Mouse (Mus musculus): ENCODE data around the gene Ccdc149. TPM values are rescaled to one million over a fixed set of nuclear protein-coding genes. Genes with fewer than 3 reads are reported as not detected.
A peak's percentile ranks its signal among the peaks of the same experiment; 100 is the strongest.

Gene Ccdc149
- polyA plus RNA-seq, 1 experiment from 2014 or later = 2.2 TPM

- ATAC-seq (ENCODE audit: insufficient read depth, low FRiP score, low TSS enrichment) (no peak), DNase-seq (ENCODE audit: low spot score) (no peak)
- H3K4me2 ChIP-seq (ENCODE audit: low read depth) = no peak overlapping the region
- H3K9ac ChIP-seq (ENCODE audit: low read length) = no peak overlapping the region
- H3K27ac ChIP-seq (ENCODE audit: low read depth, low read length) = no peak overlapping the region
- WGBS = 77% methylated on average over 6 of the region's 6 CpGs
- no peaks in the 10 kb centered on the region for H3K27me3 ChIP-seq (ENCODE audit: control insufficient read depth, insufficient read depth, low read length)
- H3K9me3 ChIP-seq (ENCODE audit: control insufficient read depth, low read length) = no peaks in the 10 kb centered on the region
- no peak overlapping the region for H3K4me3 ChIP-seq (ENCODE audit: low read depth, low read length)
- H3K4me1 ChIP-seq (ENCODE audit: control insufficient read depth, insufficient read depth, low read length) = no peaks in the 10 kb centered on the region
- H3K36me3 ChIP-seq (ENCODE audit: control insufficient read depth, insufficient read depth, low read length) = no peaks in the 10 kb centered on the region
Observed at GRCm38 (mm10) chr5:52461434-52462124, 9.7 kb downstream of the Ccdc149 start.

GRCm38 (mm10) chr5:52459308-52459707 lies 12.0 kb downstream of the Ccdc149 start:
- 85% methylated on average over 4 of the region's 4 CpGs for WGBS
- no peak for ATAC-seq (ENCODE audit: insufficient read depth, low FRiP score, low TSS enrichment)

GRCm38 (mm10) chr5:52457154-52457553 lies 14.2 kb downstream of the Ccdc149 start:
- no peak overlapping the region for H3K27ac ChIP-seq (ENCODE audit: low read depth, low read length)
- no peaks in the 10 kb centered on the region for H3K4me1 ChIP-seq (ENCODE audit: control insufficient read depth, insufficient read depth, low read length)
- no peaks in the 10 kb centered on the region for H3K9me3 ChIP-seq (ENCODE audit: control insufficient read depth, low read length)
- H3K9ac ChIP-seq (ENCODE audit: low read length) = no peak overlapping the region
- no peaks in the 10 kb centered on the region for H3K27me3 ChIP-seq (ENCODE audit: control insufficient read depth, insufficient read depth, low read length)
- no peak overlapping the region for H3K4me3 ChIP-seq (ENCODE audit: low read depth, low read length)
- no peak for DNase-seq (ENCODE audit: low spot score)
- WGBS = 74% methylated on average over 6 of the region's 6 CpGs
- no peak overlapping the region for H3K4me2 ChIP-seq (ENCODE audit: low read depth)
- H3K36me3 ChIP-seq (ENCODE audit: control insufficient read depth, insufficient read depth, low read length) = no peaks in the 10 kb centered on the region
- no peak for ATAC-seq (ENCODE audit: insufficient read depth, low FRiP score, low TSS enrichment)

More at GRCm38 (mm10) chr5:52459308-52459707, 12.0 kb downstream of the Ccdc149 start:
- no peak overlapping the region for H3K27ac ChIP-seq (ENCODE audit: low read depth, low read length)
- H3K9me3 ChIP-seq (ENCODE audit: control insufficient read depth, low read length) = no peaks in the 10 kb centered on the region
- no peaks in the 10 kb centered on the region for H3K27me3 ChIP-seq (ENCODE audit: control insufficient read depth, insufficient read depth, low read length)
- H3K36me3 ChIP-seq (ENCODE audit: control insufficient read depth, insufficient read depth, low read length) = no peaks in the 10 kb centered on the region
- no peak overlapping the region for H3K4me2 ChIP-seq (ENCODE audit: low read depth)
- H3K4me3 ChIP-seq (ENCODE audit: low read depth, low read length) = no peak overlapping the region
- H3K9ac ChIP-seq (ENCODE audit: low read length) = no peak overlapping the region
- no peaks in the 10 kb centered on the region for H3K4me1 ChIP-seq (ENCODE audit: control insufficient read depth, insufficient read depth, low read length)
- no peak for DNase-seq (ENCODE audit: low spot score)

- Histone ChIP-seq H3K27ac (ENCODE audit: low read depth, low read length) (no peak overlapping the region), H3K36me3 (ENCODE audit: control insufficient read depth, insufficient read depth, low read length) (no peaks in the 10 kb centered on the region), H3K4me1 (ENCODE audit: control insufficient read depth, insufficient read depth, low read length) (no peaks in the 10 kb centered on the region), H3K9ac (ENCODE audit: low read length) (no peak overlapping the region), H3K4me2 (ENCODE audit: low read depth) (no peak overlapping the region), H3K4me3 (ENCODE audit: low read depth, low read length) (no peak overlapping the region), H3K27me3 (ENCODE audit: control insufficient read depth, insufficient read depth, low read length) (no peaks in the 10 kb centered on the region), H3K9me3 (ENCODE audit: control insufficient read depth, low read length) (no peaks in the 10 kb centered on the region)
- 88% methylated on average over 9 of the region's 9 CpGs for WGBS
- no peak for DNase-seq (ENCODE audit: low spot score)
- no peak for ATAC-seq (ENCODE audit: insufficient read depth, low FRiP score, low TSS enrichment)
Observed at GRCm38 (mm10) chr5:52450821-52451220, 20.5 kb downstream of the Ccdc149 start.

GRCm38 (mm10) chr5:52449187-52449586 lies 22.1 kb downstream of the Ccdc149 start:
- Histone ChIP-seq H3K4me2 (ENCODE audit: low read depth) (no peak overlapping the region), H3K9me3 (ENCODE audit: control insufficient read depth, low read length) (no peaks in the 10 kb centered on the region), H3K4me1 (ENCODE audit: control insufficient read depth, insufficient read depth, low read length) (no peaks in the 10 kb centered on the region), H3K27me3 (ENCODE audit: control insufficient read depth, insufficient read depth, low read length) (no peaks in the 10 kb centered on the region), H3K27ac (ENCODE audit: low read depth, low read length) (no peak overlapping the region), H3K9ac (ENCODE audit: low read length) (no peak overlapping the region), H3K36me3 (ENCODE audit: control insufficient read depth, insufficient read depth, low read length) (no peaks in the 10 kb centered on the region), H3K4me3 (ENCODE audit: low read depth, low read length) (no peak overlapping the region)
- DNase-seq (ENCODE audit: low spot score) = no peak
- 81% methylated on average over 8 of the region's 8 CpGs for WGBS
- no peak for ATAC-seq (ENCODE audit: insufficient read depth, low FRiP score, low TSS enrichment)

- Histone ChIP-seq H3K27me3 (ENCODE audit: control insufficient read depth, insufficient read depth, low read length) (no peaks in the 10 kb centered on the region), H3K9ac (ENCODE audit: low read length) (no peak overlapping the region), H3K4me2 (ENCODE audit: low read depth) (no peak overlapping the region), H3K36me3 (ENCODE audit: control insufficient read depth, insufficient read depth, low read length) (no peaks in the 10 kb centered on the region), H3K4me1 (ENCODE audit: control insufficient read depth, insufficient read depth, low read length) (no peaks in the 10 kb centered on the region), H3K27ac (ENCODE audit: low read depth, low read length) (no peak overlapping the region), H3K4me3 (ENCODE audit: low read depth, low read length) (no peak overlapping the region), H3K9me3 (ENCODE audit: control insufficient read depth, low read length) (no peaks in the 10 kb centered on the region)
- 61% methylated on average over 11 of the region's 11 CpGs for WGBS
- DNase-seq (ENCODE audit: low spot score) (no peak), ATAC-seq (ENCODE audit: insufficient read depth, low FRiP score, low TSS enrichment) (peak; percentile 55; the same call in 1 of the 2 replicates)
Observed at GRCm38 (mm10) chr5:52440278-52440677, 31.0 kb downstream of the Ccdc149 start.

GRCm38 (mm10) chr5:52438946-52439345 lies 32.4 kb downstream of the Ccdc149 start:
- 89% methylated on average over 7 of the region's 7 CpGs for WGBS
- no peak overlapping the region for H3K4me2 ChIP-seq (ENCODE audit: low read depth)
- no peaks in the 10 kb centered on the region for H3K9me3 ChIP-seq (ENCODE audit: control insufficient read depth, low read length)
- no peak for DNase-seq (ENCODE audit: low spot score)
- no peaks in the 10 kb centered on the region for H3K27me3 ChIP-seq (ENCODE audit: control insufficient read depth, insufficient read depth, low read length)
- no peak overlapping the region for H3K4me3 ChIP-seq (ENCODE audit: low read depth, low read length)
- no peak overlapping the region for H3K9ac ChIP-seq (ENCODE audit: low read length)
- no peak overlapping the region for H3K27ac ChIP-seq (ENCODE audit: low read depth, low read length)
- H3K4me1 ChIP-seq (ENCODE audit: control insufficient read depth, insufficient read depth, low read length) = no peaks in the 10 kb centered on the region
- no peaks in the 10 kb centered on the region for H3K36me3 ChIP-seq (ENCODE audit: control insufficient read depth, insufficient read depth, low read length)
- ATAC-seq (ENCODE audit: insufficient read depth, low FRiP score, low TSS enrichment) = no peak

GRCm38 (mm10) chr5:52435533-52435932 lies 35.8 kb downstream of the Ccdc149 start:
- no peaks in the 10 kb centered on the region for H3K27me3 ChIP-seq (ENCODE audit: control insufficient read depth, insufficient read depth, low read length)
- H3K4me3 ChIP-seq (ENCODE audit: low read depth, low read length) = no peak overlapping the region
- no peaks in the 10 kb centered on the region for H3K36me3 ChIP-seq (ENCODE audit: control insufficient read depth, insufficient read depth, low read length)
- no peaks in the 10 kb centered on the region for H3K4me1 ChIP-seq (ENCODE audit: control insufficient read depth, insufficient read depth, low read length)
- no peak overlapping the region for H3K4me2 ChIP-seq (ENCODE audit: low read depth)
- no peak overlapping the region for H3K9ac ChIP-seq (ENCODE audit: low read length)
- H3K27ac ChIP-seq (ENCODE audit: low read depth, low read length) = no peak overlapping the region
- H3K9me3 ChIP-seq (ENCODE audit: control insufficient read depth, low read length) = no peaks in the 10 kb centered on the region
- DNase-seq (ENCODE audit: low spot score) = no peak
- ATAC-seq (ENCODE audit: insufficient read depth, low FRiP score, low TSS enrichment) = no peak
- 91% methylated on average over 6 of the region's 6 CpGs for WGBS

- H3K4me1 ChIP-seq (ENCODE audit: control insufficient read depth, insufficient read depth, low read length) = no peaks in the 10 kb centered on the region
- no peak overlapping the region for H3K27ac ChIP-seq (ENCODE audit: low read depth, low read length)
- H3K9ac ChIP-seq (ENCODE audit: low read length) = no peak overlapping the region
- ATAC-seq (ENCODE audit: insufficient read depth, low FRiP score, low TSS enrichment) (no peak), DNase-seq (ENCODE audit: low spot score) (no peak)
- H3K4me3 ChIP-seq (ENCODE audit: low read depth, low read length) = no peak overlapping the region
- WGBS = 77% methylated on average over 8 of the region's 8 CpGs
- H3K9me3 ChIP-seq (ENCODE audit: control insufficient read depth, low read length) = no peaks in the 10 kb centered on the region
- H3K27me3 ChIP-seq (ENCODE audit: control insufficient read depth, insufficient read depth, low read length) = no peaks in the 10 kb centered on the region
- no peak overlapping the region for H3K4me2 ChIP-seq (ENCODE audit: low read depth)
- no peaks in the 10 kb centered on the region for H3K36me3 ChIP-seq (ENCODE audit: control insufficient read depth, insufficient read depth, low read length)
Observed at GRCm38 (mm10) chr5:52431276-52431844, 40.0 kb downstream of the Ccdc149 start.
